Mouse (Mus musculus) testis, postnatal 14 days (tissue): Measurements from ENCODE around the gene Ptprf.

Experiments
- DNase-seq: peaks from one replicate; pipeline ENCODE4 v3.0.0; 2021; ENCODE audit warnings: low spot score

Ptprf gene

GRCm38 (mm10) chr4:118282182-118282562 is 9.0 kb downstream of the Ptprf start:
- DNase-seq = no peak

GRCm38 (mm10) chr4:118281444-118282181 is 9.6 kb downstream of the Ptprf start:
- peak; percentile 41 for DNase-seq

GRCm38 (mm10) chr4:118280506-118280905 is 10.7 kb downstream of the Ptprf start:
- peak; percentile 82 for DNase-seq

GRCm38 (mm10) chr4:118276520-118277232 is 14.5 kb downstream of the Ptprf start:
- peak; percentile 61 for DNase-seq

- DNase-seq = no peak
These were observed 15.3 kb downstream of the Ptprf start for GRCm38 (mm10) chr4:118275601-118276519.

- no peak for DNase-seq
These were observed 16.7 kb downstream of the Ptprf start for GRCm38 (mm10) chr4:118274521-118274920.

- DNase-seq = no peak
These were observed 17.2 kb downstream of the Ptprf start for GRCm38 (mm10) chr4:118273998-118274397.

GRCm38 (mm10) chr4:118273545-118273944 is 17.7 kb downstream of the Ptprf start:
- DNase-seq = no peak

- no peak for DNase-seq
These were observed 18.3 kb downstream of the Ptprf start for GRCm38 (mm10) chr4:118272871-118273270.

- peak; percentile 73 for DNase-seq
These were observed 18.9 kb downstream of the Ptprf start for GRCm38 (mm10) chr4:118272258-118272657.

- no peak for DNase-seq
These were observed 19.6 kb downstream of the Ptprf start for GRCm38 (mm10) chr4:118271556-118272074.

GRCm38 (mm10) chr4:118270706-118271105 is 20.5 kb downstream of the Ptprf start:
- DNase-seq = peak; percentile 52

- peak; percentile 49 for DNase-seq
These were observed 21.2 kb downstream of the Ptprf start for GRCm38 (mm10) chr4:118269999-118270398.

GRCm38 (mm10) chr4:118268429-118269212 is 22.6 kb downstream of the Ptprf start:
- DNase-seq = no peak

GRCm38 (mm10) chr4:118265557-118265956 is 25.6 kb downstream of the Ptprf start:
- DNase-seq = no peak

GRCm38 (mm10) chr4:118261771-118262473 is 29.3 kb downstream of the Ptprf start:
- no peak for DNase-seq

- no peak for DNase-seq
These were observed 29.9 kb downstream of the Ptprf start for GRCm38 (mm10) chr4:118261291-118261690.

- DNase-seq = peak; percentile 65
These were observed 30.5 kb downstream of the Ptprf start for GRCm38 (mm10) chr4:118260551-118261267.

- no peak for DNase-seq
These were observed 31.3 kb downstream of the Ptprf start for GRCm38 (mm10) chr4:118259782-118260463.
